Comparison of ENCODE assay signal across 21 mouse cellular contexts in genomic region chr2:112287059-112287458, GRCm38 (mm10). TPM values are rescaled to one million over a fixed set of nuclear protein-coding genes. Genes with fewer than 3 reads are reported as not detected.
DNase-seq lines count a peak whose midpoint lies in the region; ATAC-seq and TF ChIP-seq lines count a peak whose summit lies in the region.
"Had no signal": no experiment of that assay in that cellular context is flagged by ENCODE, and none has a peak within 500 bp of the region (broad histone marks: within the 10 kb centered on the region; RNA-seq: fewer than 3 reads in every experiment).

No protein-coding gene starts in this region.

- H3K27ac ChIP-seq in heart, postnatal 0 days (ENCODE audit: low read depth), result peak overlapping the region; percentile 23; the same call in 1 of the 2 replicates
- H3K27ac ChIP-seq: forebrain, embryonic 12.5 days; hindbrain, embryonic 12.5 days; liver, embryonic 12.5 days; lung, embryonic 15.5 days had no signal

- H3K4me2 ChIP-seq in heart, postnatal 0 days (ENCODE audit: low read depth, low read length), result no peak overlapping the region
- H3K4me2 ChIP-seq: forebrain, embryonic 12.5 days; hindbrain, embryonic 12.5 days; liver, embryonic 12.5 days; lung, embryonic 15.5 days had no signal

- WGBS in heart, postnatal 0 days, result 55% methylated on average over 4 of the region's 4 CpGs

- ATAC-seq in heart, postnatal 0 days (ENCODE audit: insufficient read depth, low read depth), result no peak
- peak; percentile 15 for ATAC-seq in megakaryocyte progenitor cell, adult 5-6 weeks (replicated peaks; ENCODE audit: poor library complexity)
- ATAC-seq: inflammation-experienced regulatory T-cells, adult 6 months; liver, embryonic 12.5 days had no signal

- TF ChIP-seq EP300 in heart, postnatal 0 days (IDR thresholded peaks at IDR 0.05; ENCODE audit: low read depth), result no peak

- no peak overlapping the region for H3K9ac ChIP-seq in heart, postnatal 0 days (replicated peaks; ENCODE audit: low read depth, low read length)
- H3K9ac ChIP-seq: forebrain, embryonic 12.5 days; hindbrain, embryonic 12.5 days; liver, embryonic 12.5 days; lung, embryonic 15.5 days had no signal

- H3K4me3 ChIP-seq in heart, postnatal 0 days (ENCODE audit: low read depth, low read length), result no peak overlapping the region
- H3K4me3 ChIP-seq: forebrain, embryonic 12.5 days; hindbrain, embryonic 12.5 days; liver, embryonic 12.5 days; lung, embryonic 15.5 days had no signal

- no peaks in the 10 kb centered on the region for H3K9me3 ChIP-seq in heart, postnatal 0 days (replicated peaks; ENCODE audit: control insufficient read depth, low read length)
- H3K9me3 ChIP-seq: forebrain, embryonic 12.5 days; hindbrain, embryonic 12.5 days; liver, embryonic 12.5 days; lung, embryonic 15.5 days had no signal

- no peak for DNase-seq in heart, postnatal 0 days (ENCODE audit: low spot score)
- DNase-seq in heart, adult 9 months (ENCODE audit: low spot score in 2 of 2), result no peak
- peak; percentile 26 for DNase-seq in urinary bladder, postnatal 14 days (ENCODE audit: low spot score)
- no peak for DNase-seq in urinary bladder, adult 18-20 months (ENCODE audit: low spot score in 2 of 2)
- peak; percentile 33 for DNase-seq in yolk sac, embryonic 10.5 days (ENCODE audit: low spot score)
- DNase-seq in layer of hippocampus, adult 9-11 months, result no peak
- no peak for DNase-seq in left cerebral cortex, adult 8-10 months (ENCODE audit: low spot score in 2 of 2)
- DNase-seq: adrenal gland, postnatal 36 days; cerebellum, adult 9-11 months; gastrocnemius, postnatal 14 days; left cerebral cortex, postnatal 4 days; thymus, adult 2 months had no signal

- peaks cover 22% of the 10 kb centered on the region for H3K4me1 ChIP-seq in heart, postnatal 0 days (ENCODE audit: control insufficient read depth, insufficient read depth)
- H3K4me1 ChIP-seq: lung, embryonic 15.5 days had no signal

- H3K36me3 ChIP-seq in heart, postnatal 0 days (replicated peaks; ENCODE audit: control insufficient read depth, insufficient read depth, low read length), result no peaks in the 10 kb centered on the region
- H3K36me3 ChIP-seq: forebrain, embryonic 12.5 days; hindbrain, embryonic 12.5 days; liver, embryonic 12.5 days; lung, embryonic 15.5 days had no signal

- no peak for TF ChIP-seq CTCF in heart, postnatal 0 days (IDR thresholded peaks at IDR 0.05; ENCODE audit: low read depth)

- H3K27me3 ChIP-seq in heart, postnatal 0 days (ENCODE audit: control insufficient read depth, insufficient read depth, low read length), result no peaks in the 10 kb centered on the region
- H3K27me3 ChIP-seq: forebrain, embryonic 12.5 days; hindbrain, embryonic 12.5 days; liver, embryonic 12.5 days; lung, embryonic 15.5 days had no signal

RNA-seq across cellular contexts. Expression of gene Gm21985, which starts 20.9 kb away (rescaled TPM):
- total RNA-seq in heart, postnatal 0 days (2014; rRNA removed; ENCODE audit: low replicate concordance), result not detected in 2 replicates
- not detected in 2 replicates for polyA plus RNA-seq in heart, postnatal 0 days (2015; fragmentation: Nextera tagmentation; extraction: Ambion mirVana)
- 0.17 TPM in 1 of 2 replicates, not detected in the other for total RNA-seq in megakaryocyte progenitor cell, adult 5-6 weeks (2015)
- 0.57 and 1.3 TPM in 2 replicates for total RNA-seq in megakaryocyte progenitor cell, adult 5-6 weeks (2017)
- 1 to 10 TPM; 1.9 to 4.3 (median 2.9) TPM for total RNA-seq in left cerebral cortex, adult 8-10 months (2022)
- polyA plus RNA-seq: C2C12; forebrain, embryonic 12.5 days; heart, embryonic 14.5 days; hindbrain, embryonic 12.5 days; inflammation-experienced regulatory T-cells, adult 6 months; liver, embryonic 12.5 days; lung, embryonic 15.5 days; neural tube, embryonic 11.5 days; thymus, adult 2 months had no signal

RNA-seq across cellular contexts. Expression of gene Slc12a6, which starts 21.4 kb away (rescaled TPM):
- 42.8 and 48.1 TPM in 2 replicates for total RNA-seq in heart, postnatal 0 days (2014; rRNA removed; ENCODE audit: low replicate concordance)
- 6.5 and 7.2 TPM in 2 replicates for polyA plus RNA-seq in heart, postnatal 0 days (2015; fragmentation: Nextera tagmentation; extraction: Ambion mirVana)
- 55.6 and 71.4 TPM in 2 replicates for total RNA-seq in megakaryocyte progenitor cell, adult 5-6 weeks (2015)
- total RNA-seq in megakaryocyte progenitor cell, adult 5-6 weeks (2017), result 50.6 and 58.6 TPM in 2 replicates
- total RNA-seq in left cerebral cortex, adult 8-10 months (2022), result 100 to 1,000 TPM; 105 to 127 (median 118) TPM

RNA-seq across cellular contexts. Expression of gene Nop10, which starts 25.3 kb away (rescaled TPM):
- 95.5 and 125 TPM in 2 replicates for total RNA-seq in heart, postnatal 0 days (2014; rRNA removed; ENCODE audit: low replicate concordance)
- polyA plus RNA-seq in heart, postnatal 0 days (2015; fragmentation: Nextera tagmentation; extraction: Ambion mirVana), result 148 and 154 TPM in 2 replicates
- 153 and 154 TPM in 2 replicates for total RNA-seq in megakaryocyte progenitor cell, adult 5-6 weeks (2015)
- total RNA-seq in megakaryocyte progenitor cell, adult 5-6 weeks (2017), result 182 and 256 TPM in 2 replicates
- 10 to 100 TPM; 49.0 to 56.9 (median 52.8) TPM for total RNA-seq in left cerebral cortex, adult 8-10 months (2022)

RNA-seq across cellular contexts. Expression of gene Nutm1, which starts 28.0 kb away (rescaled TPM):
- not detected in 2 replicates for total RNA-seq in heart, postnatal 0 days (2014; rRNA removed; ENCODE audit: low replicate concordance)
- not detected in 2 replicates for polyA plus RNA-seq in heart, postnatal 0 days (2015; fragmentation: Nextera tagmentation; extraction: Ambion mirVana)
- total RNA-seq in megakaryocyte progenitor cell, adult 5-6 weeks (2015), result not detected in 2 replicates
- not detected in 2 replicates for total RNA-seq in megakaryocyte progenitor cell, adult 5-6 weeks (2017)
- total RNA-seq in left cerebral cortex, adult 8-10 months (2022), result under 1 TPM in 1 of 4 experiments, not detected in 3; 0.09 TPM
- total RNA-seq: adrenal gland, postnatal 36 days; gastrocnemius, postnatal 14 days; left cerebral cortex, postnatal 4 days had no signal
- polyA plus RNA-seq: forebrain, embryonic 12.5 days; heart, embryonic 14.5 days; inflammation-experienced regulatory T-cells, adult 6 months; liver, embryonic 12.5 days; lung, embryonic 15.5 days; neural tube, embryonic 11.5 days had no signal

RNA-seq across cellular contexts. Expression of gene Lpcat4, which starts 47.8 kb away (rescaled TPM):
- total RNA-seq in heart, postnatal 0 days (2014; rRNA removed; ENCODE audit: low replicate concordance), result 5.0 and 10.0 TPM in 2 replicates
- 3.1 and 3.6 TPM in 2 replicates for polyA plus RNA-seq in heart, postnatal 0 days (2015; fragmentation: Nextera tagmentation; extraction: Ambion mirVana)
- total RNA-seq in megakaryocyte progenitor cell, adult 5-6 weeks (2015), result 20.5 and 25.2 TPM in 2 replicates
- 7.8 and 8.5 TPM in 2 replicates for total RNA-seq in megakaryocyte progenitor cell, adult 5-6 weeks (2017)
- total RNA-seq in left cerebral cortex, adult 8-10 months (2022), result 100 to 1,000 TPM; 153 to 175 (median 161) TPM

Comparison
In these comparisons a context has a peak if more than half of its experiments do, and no peak if none do; other contexts are left out.
1. DNase-seq: peak in urinary bladder, postnatal 14 days (single experiment) and yolk sac, embryonic 10.5 days (single experiment); none in heart, postnatal 0 days (single experiment), heart, adult 9 months (0 of 2), urinary bladder, adult 18-20 months (0 of 2), layer of hippocampus, adult 9-11 months (single experiment) and left cerebral cortex, adult 8-10 months (0 of 2).